Mouse (Mus musculus) heart, adult 9 months (tissue): ENCODE results near the gene Dhx35.

Experiments
- DNase-seq, 2 experiments: peaks; one replicate each; pipeline ENCODE4 v3.0.0; 2022; ENCODE audit warnings: low spot score in 2 of 2

Dhx35 gene

GRCm38 (mm10) chr2:158893171-158893853, 98.7 kb downstream of the Dhx35 start:
- DNase-seq = no peak

GRCm38 (mm10) chr2:158898469-158899196, 104.0 kb downstream of the Dhx35 start:
- no peak for DNase-seq
